Mouse (Mus musculus) embryonic facial prominence, embryonic 15.5 days (tissue): ENCODE measurements around the gene Npnt. TPM values are rescaled to one million over a fixed set of nuclear protein-coding genes. Genes with fewer than 3 reads are reported as not detected.

ENCODE experiments used
- ATAC-seq: fragments of 200-750 bp; cut with Nextera tagmentation; 2 replicates; pipeline ENCODE4 v1.8.0; 2017; ENCODE audit warnings: low read depth, moderate TSS enrichment; ENCODE audit not compliant: insufficient number of reproducible peaks, low FRiP score, low TSS enrichment
- H3K27ac ChIP-seq: fragments of 300-500 bp; sonication (generic); replicated peaks from 2 replicates; pipeline ENCODE4 v1.5.1; 2015; ENCODE audit warnings: mild to moderate bottlenecking, inconsistent platforms
- H3K27me3 ChIP-seq: fragments of 300-500 bp; sonication (generic); 2 replicates; pipeline ENCODE4 v1.6.1; 2015; ENCODE audit warnings: inconsistent platforms
- H3K36me3 ChIP-seq: fragments of 300-500 bp; sonication (generic); 2 replicates; pipeline ENCODE4 v1.6.1; 2015; ENCODE audit warnings: mild to moderate bottlenecking, inconsistent platforms
- H3K4me1 ChIP-seq: fragments of 300-500 bp; sonication (generic); 2 replicates; pipeline ENCODE4 v1.6.1; 2015; ENCODE audit warnings: inconsistent platforms
- H3K4me2 ChIP-seq: fragments of 300-500 bp; sonication (generic); replicated peaks from 2 replicates; pipeline ENCODE4 v1.6.1; 2015; ENCODE audit warnings: mild to moderate bottlenecking, inconsistent platforms
- H3K4me3 ChIP-seq: fragments of 300-500 bp; sonication (generic); replicated peaks from 2 replicates; pipeline ENCODE4 v1.5.1; 2015; ENCODE audit warnings: mild to moderate bottlenecking, inconsistent platforms
- H3K9ac ChIP-seq: fragments of 300-500 bp; sonication (generic); 2 replicates; pipeline ENCODE4 v1.6.1; 2015; ENCODE audit warnings: inconsistent platforms
- H3K9me3 ChIP-seq: fragments of 300-500 bp; sonication (generic); replicated peaks from 2 replicates; pipeline ENCODE4 v1.6.1; 2016; ENCODE audit warnings: inconsistent platforms
- WGBS: fragments of 180-500 bp; shearing (Covaris S2); methylation state at CpG from one replicate; pipeline ENCODE4 v1.1.7; 2015; 5-methylcytosine and 5-hydroxymethylcytosine counted together
- polyA plus RNA-seq: library from polyadenylated mRNA; unstranded; fragments of >200 nt; fragmentation: Nextera tagmentation; extraction: Ambion mirVana; gene quantifications from 2 replicates; pipeline ENCODE4 v1.2.1, GENCODE M21; 2015

Gene Npnt
- polyA plus RNA-seq, 1 experiment from 2014 or later: 86.3 TPM

- Histone ChIP-seq H3K9ac (no peak overlapping the region), H3K4me3 (no peak overlapping the region), H3K27me3 (no peaks in the 10 kb centered on the region), H3K4me1 (0 out of 2 replicates have a peak, but pooled peaks cover 8% of the 10 kb centered on the region), H3K4me2 (no peak overlapping the region), H3K9me3 (no peaks in the 10 kb centered on the region), H3K27ac (0 out of 2 replicates have a peak overlapping the region, but pooled peaks have one; percentile 0), H3K36me3 (no peaks in the 10 kb centered on the region)
- 28% methylated on average over 2 of the region's 2 CpGs for WGBS
- no peak for ATAC-seq
Measured at GRCm38 (mm10) chr3:132934649-132935048, 15.4 kb downstream of the Npnt start.

GRCm38 (mm10) chr3:132931526-132931925 lies 18.6 kb downstream of the Npnt start:
- Histone ChIP-seq H3K4me3 (no peak overlapping the region), H3K4me2 (no peak overlapping the region), H3K36me3 (no peaks in the 10 kb centered on the region), H3K9ac (no peak overlapping the region), H3K9me3 (no peaks in the 10 kb centered on the region), H3K4me1 (0 out of 2 replicates have a peak, but pooled peaks cover 4% of the 10 kb centered on the region), H3K27ac (no peak overlapping the region), H3K27me3 (no peaks in the 10 kb centered on the region)
- WGBS: 69% methylated on average over 4 of the region's 4 CpGs
- ATAC-seq: no peak

GRCm38 (mm10) chr3:132929866-132930265 lies 20.2 kb downstream of the Npnt start:
- Histone ChIP-seq H3K27me3 (no peaks in the 10 kb centered on the region), H3K9me3 (no peaks in the 10 kb centered on the region), H3K4me3 (no peak overlapping the region), H3K9ac (no peak overlapping the region), H3K27ac (no peak overlapping the region), H3K4me1 (0 out of 2 replicates have a peak, but pooled peaks cover 4% of the 10 kb centered on the region), H3K4me2 (no peak overlapping the region), H3K36me3 (no peaks in the 10 kb centered on the region)
- WGBS: 56% methylated on average over 6 of the region's 6 CpGs
- ATAC-seq: no peak

GRCm38 (mm10) chr3:132928186-132928585 lies 21.9 kb downstream of the Npnt start:
- 76% methylated on average over 9 of the region's 9 CpGs for WGBS
- ATAC-seq: 0 out of 2 replicates have a peak, but pooled peaks have one; percentile 19
- H3K27ac ChIP-seq: 0 out of 2 replicates have a peak overlapping the region, but pooled peaks have one; percentile 17
- no peaks in the 10 kb centered on the region for H3K27me3 ChIP-seq
- no peak overlapping the region for H3K4me3 ChIP-seq
- no peaks in the 10 kb centered on the region for H3K4me1 ChIP-seq
- no peak overlapping the region for H3K4me2 ChIP-seq
- H3K9ac ChIP-seq: no peak overlapping the region
- H3K36me3 ChIP-seq: no peaks in the 10 kb centered on the region
- H3K9me3 ChIP-seq: no peaks in the 10 kb centered on the region

- no peak for ATAC-seq
- WGBS: 91% methylated on average over 3 of the region's 3 CpGs
- H3K4me2 ChIP-seq: no peak overlapping the region
- H3K27me3 ChIP-seq: no peaks in the 10 kb centered on the region
- H3K9ac ChIP-seq: no peak overlapping the region
- no peak overlapping the region for H3K4me3 ChIP-seq
- H3K36me3 ChIP-seq: no peaks in the 10 kb centered on the region
- H3K9me3 ChIP-seq: no peaks in the 10 kb centered on the region
- H3K27ac ChIP-seq: no peak overlapping the region
- H3K4me1 ChIP-seq: no peaks in the 10 kb centered on the region
Measured at GRCm38 (mm10) chr3:132919798-132920197, 30.3 kb downstream of the Npnt start.

- no peak overlapping the region for H3K9ac ChIP-seq
- H3K4me1 ChIP-seq: no peaks in the 10 kb centered on the region
- no peak overlapping the region for H3K4me3 ChIP-seq
- no peaks in the 10 kb centered on the region for H3K9me3 ChIP-seq
- H3K27ac ChIP-seq: no peak overlapping the region
- ATAC-seq: no peak
- H3K36me3 ChIP-seq: no peaks in the 10 kb centered on the region
- WGBS: 86% methylated on average over 11 of the region's 11 CpGs
- H3K4me2 ChIP-seq: no peak overlapping the region
- no peaks in the 10 kb centered on the region for H3K27me3 ChIP-seq
Measured at GRCm38 (mm10) chr3:132919240-132919639, 30.9 kb downstream of the Npnt start.

GRCm38 (mm10) chr3:132917356-132918090 lies 32.6 kb downstream of the Npnt start:
- no peak overlapping the region for H3K4me2 ChIP-seq
- H3K4me1 ChIP-seq: no peaks in the 10 kb centered on the region
- H3K9ac ChIP-seq: no peak overlapping the region
- H3K9me3 ChIP-seq: no peaks in the 10 kb centered on the region
- ATAC-seq: no peak
- H3K27me3 ChIP-seq: no peaks in the 10 kb centered on the region
- H3K36me3 ChIP-seq: no peaks in the 10 kb centered on the region
- 85% methylated on average over 9 of the region's 9 CpGs for WGBS
- H3K27ac ChIP-seq: no peak overlapping the region
- H3K4me3 ChIP-seq: no peak overlapping the region

- H3K4me2 ChIP-seq: no peak overlapping the region
- H3K36me3 ChIP-seq: no peaks in the 10 kb centered on the region
- H3K4me3 ChIP-seq: no peak overlapping the region
- 0 out of 2 replicates have a peak, but pooled peaks cover 5% of the 10 kb centered on the region for H3K4me1 ChIP-seq
- H3K9ac ChIP-seq: no peak overlapping the region
- H3K27ac ChIP-seq: no peak overlapping the region
- WGBS: 68% methylated on average over 9 of the region's 9 CpGs
- ATAC-seq: no peak
- H3K27me3 ChIP-seq: no peaks in the 10 kb centered on the region
- H3K9me3 ChIP-seq: no peaks in the 10 kb centered on the region
Measured at GRCm38 (mm10) chr3:132915661-132916060, 34.4 kb downstream of the Npnt start.

GRCm38 (mm10) chr3:132912420-132912819 lies 37.7 kb downstream of the Npnt start:
- H3K27ac ChIP-seq: no peak overlapping the region
- no peak overlapping the region for H3K9ac ChIP-seq
- ATAC-seq: no peak
- no peak overlapping the region for H3K4me3 ChIP-seq
- WGBS: 57% methylated on average over 2 of the region's 2 CpGs
- no peaks in the 10 kb centered on the region for H3K36me3 ChIP-seq
- no peaks in the 10 kb centered on the region for H3K9me3 ChIP-seq
- H3K27me3 ChIP-seq: no peaks in the 10 kb centered on the region
- no peak overlapping the region for H3K4me2 ChIP-seq
- H3K4me1 ChIP-seq: 0 out of 2 replicates have a peak, but pooled peaks cover 5% of the 10 kb centered on the region

- no peak overlapping the region for H3K4me3 ChIP-seq
- H3K4me2 ChIP-seq: 0 out of 2 replicates have a peak overlapping the region, but pooled peaks have one; percentile 15
- H3K4me1 ChIP-seq: 0 out of 2 replicates have a peak, but pooled peaks cover 5% of the 10 kb centered on the region
- 27% methylated on average over 4 of the region's 4 CpGs for WGBS
- no peaks in the 10 kb centered on the region for H3K36me3 ChIP-seq
- H3K27ac ChIP-seq: no peak overlapping the region
- no peaks in the 10 kb centered on the region for H3K9me3 ChIP-seq
- H3K27me3 ChIP-seq: no peaks in the 10 kb centered on the region
- H3K9ac ChIP-seq: no peak overlapping the region
- peak; percentile 75; the same call in 1 of the 2 replicates for ATAC-seq
Measured at GRCm38 (mm10) chr3:132911716-132912115, 38.4 kb downstream of the Npnt start.

- no peaks in the 10 kb centered on the region for H3K9me3 ChIP-seq
- 0 out of 2 replicates have a peak, but pooled peaks cover 5% of the 10 kb centered on the region for H3K4me1 ChIP-seq
- H3K27me3 ChIP-seq: no peaks in the 10 kb centered on the region
- no peak for ATAC-seq
- no peak overlapping the region for H3K27ac ChIP-seq
- no peaks in the 10 kb centered on the region for H3K36me3 ChIP-seq
- WGBS: 74% methylated on average over 5 of the region's 5 CpGs
- H3K9ac ChIP-seq: no peak overlapping the region
- H3K4me3 ChIP-seq: no peak overlapping the region
- no peak overlapping the region for H3K4me2 ChIP-seq
Measured at GRCm38 (mm10) chr3:132910727-132911126, 39.4 kb downstream of the Npnt start.
